In the genomic region with DNA sequence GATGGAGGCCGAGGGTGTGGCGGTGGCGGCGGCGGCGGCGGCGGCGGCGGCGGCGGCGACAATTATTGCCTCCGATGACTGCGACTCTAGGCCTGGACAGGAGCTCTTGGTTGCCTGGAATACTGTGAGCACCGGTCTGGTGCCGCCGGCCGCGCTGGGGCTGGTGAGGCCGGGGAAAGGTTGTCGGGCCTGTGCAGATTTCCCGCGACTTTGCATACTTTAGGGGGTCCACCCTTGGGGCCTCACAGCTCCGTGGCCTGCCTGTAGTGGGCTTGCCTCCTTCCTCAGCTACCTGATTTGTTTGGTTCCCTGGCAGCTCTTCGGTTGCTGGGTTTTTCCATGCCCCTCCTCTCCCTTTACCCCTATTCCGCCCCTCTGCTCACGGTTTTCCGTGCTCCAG, we compare ENCODE assay signal across 8 mouse cellular contexts. TPM values are rescaled to one million over a fixed set of nuclear protein-coding genes. Genes with fewer than 3 reads are reported as not detected.
DNase-seq lines count a peak whose midpoint lies in the region; ATAC-seq and TF ChIP-seq lines count a peak whose summit lies in the region.

No protein-coding gene starts in this region.

- H3K27ac ChIP-seq in heart, embryonic 14.5 days (replicated peaks in 1 of 2; ENCODE audit: control insufficient read depth in 1 of 2, insufficient read depth in 1 of 2, low read depth in 2 of 2, low read length in 2 of 2), result peak overlapping the region in 1 of 2 experiments; percentile 84; a peak in 3 of 4 replicates
- H3K27ac ChIP-seq in ES-E14 (ENCODE audit: insufficient read depth, low read depth, low read length, poor library complexity, severe bottlenecking), result no peak overlapping the region
- peak overlapping the region; percentile 64; the same call in 1 of the 2 replicates for H3K27ac ChIP-seq in forebrain, postnatal 0 days (ENCODE audit: low read depth, low read length)
- H3K27ac ChIP-seq in liver, postnatal 0 days (ENCODE audit: low read depth), result peak overlapping the region; percentile 52

- peaks cover 12 to 22% of the 10 kb centered on the region in 2 experiments for H3K4me1 ChIP-seq in heart, embryonic 14.5 days (ENCODE audit: control insufficient read depth in 2 of 2, insufficient read depth in 2 of 2, low read length in 2 of 2)
- H3K4me1 ChIP-seq in ES-E14 (ENCODE audit: control insufficient read depth in 2 of 2, insufficient read depth in 2 of 2, low read length in 2 of 2, poor library complexity in 1 of 2), result peaks cover 0 to 2% of the 10 kb centered on the region in 2 experiments; a peak in 2 of 4 replicates
- H3K4me1 ChIP-seq in forebrain, postnatal 0 days (ENCODE audit: insufficient read depth), result peaks cover 19% of the 10 kb centered on the region
- peaks cover 27% of the 10 kb centered on the region for H3K4me1 ChIP-seq in liver, postnatal 0 days (ENCODE audit: insufficient read depth)

- no peak for DNase-seq in heart, postnatal 36 days
- DNase-seq in ES-E14 (ENCODE audit: low read depth, low spot score), result no peak
- DNase-seq in forebrain, postnatal 0 days, result no peak
- DNase-seq in liver, postnatal 0 days, result no peak
- no peak for DNase-seq in layer of hippocampus, adult 11-12 months (ENCODE audit: low spot score)
- no peak for DNase-seq in embryo, embryonic 9.5 days (ENCODE audit: extremely low spot score)
- DNase-seq in thymus, adult 18-20 months, result no peak

- TF ChIP-seq CTCF in forebrain, postnatal 0 days (IDR thresholded peaks at IDR 0.05; ENCODE audit: low read depth), result no peak
- no peak for TF ChIP-seq CTCF in liver, postnatal 0 days (IDR thresholded peaks at IDR 0.05; ENCODE audit: low read depth)

- intact Hi-C loops in heart, postnatal 36 days (cut with DNase I), result loop anchor here (2.0 to 5.0 kb wide), 3 partner anchors 18 to 75 kb away; partner anchors contain the start of genes Man1b1, Tmem203 and Tor4a

- ATAC-seq in heart, embryonic 14.5 days (ENCODE audit: insufficient number of reproducible peaks, insufficient read depth, low FRiP score, low read depth), result peak; percentile 17; the same call in 1 of the 2 replicates
- peak; percentile 59 for ATAC-seq in forebrain, postnatal 0 days
- peak; percentile 37 for ATAC-seq in liver, postnatal 0 days

- H3K4me3 ChIP-seq in heart, embryonic 14.5 days (ENCODE audit: control insufficient read depth in 1 of 2, insufficient read depth in 1 of 2, low read depth in 1 of 2, low read length in 2 of 2), result peak overlapping the region; percentile 75 to 87
- peak overlapping the region; percentile 75 to 89 for H3K4me3 ChIP-seq in ES-E14 (ENCODE audit: insufficient read depth in 1 of 2, low read depth in 1 of 2, low read length in 2 of 2, poor library complexity in 1 of 2, severe bottlenecking in 1 of 2)
- peak overlapping the region; percentile 92 for H3K4me3 ChIP-seq in forebrain, postnatal 0 days (ENCODE audit: low read depth, low read length)
- H3K4me3 ChIP-seq in liver, postnatal 0 days (ENCODE audit: low read depth, low read length), result peak overlapping the region; percentile 87

- TF ChIP-seq EP300 in liver, postnatal 0 days (IDR thresholded peaks at IDR 0.05; ENCODE audit: low read depth), result no peak

- WGBS in heart, embryonic 14.5 days, result under 1% methylated on average over 29 of the region's 29 CpGs
- WGBS in forebrain, postnatal 0 days, result under 1% methylated on average over 17 of the region's 29 CpGs
- WGBS in liver, postnatal 0 days (ENCODE audit: insufficient replicate concordance), result under 1% methylated on average over 29 of the region's 29 CpGs

- H3K9ac ChIP-seq in heart, embryonic 14.5 days (ENCODE audit: low read length), result peak overlapping the region; percentile 91
- peak overlapping the region; percentile 83 for H3K9ac ChIP-seq in ES-E14 (ENCODE audit: insufficient read depth, low read depth, low read length, poor library complexity, severe bottlenecking)
- peak overlapping the region; percentile 81 for H3K9ac ChIP-seq in forebrain, postnatal 0 days
- peak overlapping the region; percentile 89 for H3K9ac ChIP-seq in liver, postnatal 0 days (replicated peaks)

- peaks cover 74% of the 10 kb centered on the region for H3K36me3 ChIP-seq in heart, embryonic 14.5 days (ENCODE audit: control insufficient read depth, insufficient read depth, low read length)
- peaks cover 35% of the 10 kb centered on the region for H3K36me3 ChIP-seq in ES-E14 (ENCODE audit: control insufficient read depth, insufficient read depth, low read length, poor library complexity, severe bottlenecking)
- peaks cover 60% of the 10 kb centered on the region for H3K36me3 ChIP-seq in forebrain, postnatal 0 days (ENCODE audit: insufficient read depth)
- peaks cover 47% of the 10 kb centered on the region for H3K36me3 ChIP-seq in liver, postnatal 0 days (replicated peaks; ENCODE audit: insufficient read depth, low read length)

- H3K4me2 ChIP-seq in heart, embryonic 14.5 days (ENCODE audit: low read length), result peak overlapping the region; percentile 92
- peak overlapping the region; percentile 97 for H3K4me2 ChIP-seq in forebrain, postnatal 0 days (ENCODE audit: low read depth)
- peak overlapping the region; percentile 94 for H3K4me2 ChIP-seq in liver, postnatal 0 days (ENCODE audit: low read depth, low read length)

- in situ Hi-C loops in ES-E14 (cut with MboI; ENCODE audit: low sequenced_read_pairs in 2 of 2, unreplicated experiment in 2 of 2), result no loop called here

- no peaks in the 10 kb centered on the region for H3K9me3 ChIP-seq in heart, embryonic 14.5 days (ENCODE audit: control insufficient read depth, low read length)
- H3K9me3 ChIP-seq in ES-E14 (ENCODE audit: control insufficient read depth, insufficient read depth, low read depth, low read length), result no peaks in the 10 kb centered on the region
- no peaks in the 10 kb centered on the region for H3K9me3 ChIP-seq in forebrain, postnatal 0 days (ENCODE audit: low read length)
- no peaks in the 10 kb centered on the region for H3K9me3 ChIP-seq in liver, postnatal 0 days (ENCODE audit: low read length)

- H3K27me3 ChIP-seq in heart, embryonic 14.5 days (ENCODE audit: control insufficient read depth, insufficient read depth, low read length), result no peaks in the 10 kb centered on the region
- no peaks in the 10 kb centered on the region for H3K27me3 ChIP-seq in forebrain, postnatal 0 days (ENCODE audit: insufficient read depth, low read length)
- no peaks in the 10 kb centered on the region for H3K27me3 ChIP-seq in liver, postnatal 0 days (ENCODE audit: insufficient read depth, low read length)

TF ChIP-seq in ES-E14, 5 proteins besides CTCF, POLR2A, EP300 and RAD21:
- TF ChIP-seq ZNF384 (IDR thresholded peaks at IDR 0.05; ENCODE audit: low read depth, low read length), result no peak

RNA-seq across cellular contexts. Expression of gene Anapc2, which starts 0.2 kb away (rescaled TPM):
- 70.2 and 71.3 TPM in 2 replicates for polyA plus RNA-seq in heart, embryonic 14.5 days (2014; fragmentation: Nextera tagmentation; extraction: Ambion mirVana)
- 10 to 100 TPM; 38.6 to 39.1 TPM for total RNA-seq in heart, postnatal 36 days (2021)
- total RNA-seq in ES-E14 (2012; rRNA removed), result 25.2 and 30.8 TPM in 2 replicates
- total RNA-seq in forebrain, postnatal 0 days (2014; rRNA removed), result 30.2 and 37.9 TPM in 2 replicates
- polyA plus RNA-seq in forebrain, postnatal 0 days (2015; fragmentation: Nextera tagmentation; extraction: Ambion mirVana), result 90.7 and 108 TPM in 2 replicates
- 19.8 and 22.8 TPM in 2 replicates for polyA plus RNA-seq in liver, postnatal 0 days (2015; fragmentation: Nextera tagmentation; extraction: Ambion mirVana)

RNA-seq across cellular contexts. Expression of gene Ssna1, which starts 0.3 kb away (rescaled TPM):
- polyA plus RNA-seq in heart, embryonic 14.5 days (2014; fragmentation: Nextera tagmentation; extraction: Ambion mirVana), result 150 and 163 TPM in 2 replicates
- total RNA-seq in heart, postnatal 36 days (2021), result 10 to 100 TPM; 37.4 to 44.0 TPM
- 52.4 and 70.6 TPM in 2 replicates for total RNA-seq in ES-E14 (2012; rRNA removed)
- 108 and 127 TPM in 2 replicates for total RNA-seq in forebrain, postnatal 0 days (2014; rRNA removed)
- polyA plus RNA-seq in forebrain, postnatal 0 days (2015; fragmentation: Nextera tagmentation; extraction: Ambion mirVana), result 189 and 195 TPM in 2 replicates
- polyA plus RNA-seq in liver, postnatal 0 days (2015; fragmentation: Nextera tagmentation; extraction: Ambion mirVana), result 77.2 and 81.7 TPM in 2 replicates

RNA-seq across cellular contexts. Expression of gene Tprn, which starts 10.1 kb away (rescaled TPM):
- polyA plus RNA-seq in heart, embryonic 14.5 days (2014; fragmentation: Nextera tagmentation; extraction: Ambion mirVana), result 2.3 and 3.1 TPM in 2 replicates
- 1 to 10 TPM; 4.8 to 8.6 TPM for total RNA-seq in heart, postnatal 36 days (2021)
- 21.6 and 31.4 TPM in 2 replicates for total RNA-seq in ES-E14 (2012; rRNA removed)
- total RNA-seq in forebrain, postnatal 0 days (2014; rRNA removed), result 15.2 and 18.1 TPM in 2 replicates
- polyA plus RNA-seq in forebrain, postnatal 0 days (2015; fragmentation: Nextera tagmentation; extraction: Ambion mirVana), result 16.4 and 18.8 TPM in 2 replicates
- polyA plus RNA-seq in liver, postnatal 0 days (2015; fragmentation: Nextera tagmentation; extraction: Ambion mirVana), result 5.3 TPM in 2 replicates

RNA-seq across cellular contexts. Expression of gene Tmem210, which starts 15.4 kb away (rescaled TPM):
- polyA plus RNA-seq in heart, embryonic 14.5 days (2014; fragmentation: Nextera tagmentation; extraction: Ambion mirVana), result not detected in 2 replicates
- total RNA-seq in heart, postnatal 36 days (2021), result not detected
- not detected in 2 replicates for total RNA-seq in ES-E14 (2012; rRNA removed)
- total RNA-seq in forebrain, postnatal 0 days (2014; rRNA removed), result not detected in 2 replicates
- not detected in 2 replicates for polyA plus RNA-seq in forebrain, postnatal 0 days (2015; fragmentation: Nextera tagmentation; extraction: Ambion mirVana)
- polyA plus RNA-seq in liver, postnatal 0 days (2015; fragmentation: Nextera tagmentation; extraction: Ambion mirVana), result not detected in 2 replicates

RNA-seq across cellular contexts. Expression of gene Lrrc26, which starts 17.2 kb away (rescaled TPM):
- polyA plus RNA-seq in heart, embryonic 14.5 days (2014; fragmentation: Nextera tagmentation; extraction: Ambion mirVana), result not detected in 2 replicates
- not detected for total RNA-seq in heart, postnatal 36 days (2021)
- 0.21 TPM in 1 of 2 replicates, not detected in the other for total RNA-seq in ES-E14 (2012; rRNA removed)
- not detected in 2 replicates for total RNA-seq in forebrain, postnatal 0 days (2014; rRNA removed)
- polyA plus RNA-seq in forebrain, postnatal 0 days (2015; fragmentation: Nextera tagmentation; extraction: Ambion mirVana), result 0.15 TPM in 1 of 2 replicates, not detected in the other
- not detected in 2 replicates for polyA plus RNA-seq in liver, postnatal 0 days (2015; fragmentation: Nextera tagmentation; extraction: Ambion mirVana)
